Mouse (Mus musculus) lung, postnatal 0 days (tissue): ENCODE measurements around the gene Ccl9. TPM values are rescaled to one million over a fixed set of nuclear protein-coding genes. Genes with fewer than 3 reads are reported as not detected.
A peak's percentile ranks its signal among the peaks of the same experiment; 100 is the strongest.

ENCODE experiments used
- ATAC-seq: fragments of 200-750 bp; cut with Nextera tagmentation; 2 replicates; pipeline ENCODE4 v1.8.0; 2017; ENCODE audit warnings: moderate library complexity
- DNase-seq: peaks from one replicate; pipeline ENCODE4 v3.0.0-alpha.2; 2016; ENCODE audit warnings: low spot score
- H3K27ac ChIP-seq: fragments of 300-500 bp; sonication (generic); 2 replicates; pipeline ENCODE4 v1.5.1; 2014; ENCODE audit warnings: antibody characterized with exemption, mild to moderate bottlenecking, low read length, mixed read lengths
- H3K27me3 ChIP-seq: fragments of 300-500 bp; sonication (generic); replicated peaks from 2 replicates; pipeline ENCODE4 v1.6.1; 2014; ENCODE audit warnings: low read length, mixed read lengths; ENCODE audit not compliant: insufficient read depth
- H3K36me3 ChIP-seq: fragments of 300-500 bp; sonication (generic); 2 replicates; pipeline ENCODE4 v1.6.1; 2014; ENCODE audit warnings: low read length, mixed read lengths; ENCODE audit not compliant: insufficient read depth
- H3K4me1 ChIP-seq: fragments of 300-500 bp; sonication (generic); 2 replicates; pipeline ENCODE4 v1.6.1; 2014; ENCODE audit warnings: antibody characterized with exemption, low read depth, low read length, mixed read lengths; ENCODE audit not compliant: insufficient read depth
- H3K4me2 ChIP-seq: fragments of 300-500 bp; sonication (generic); replicated peaks from 2 replicates; pipeline ENCODE4 v1.6.1; 2014; ENCODE audit warnings: low read depth, mild to moderate bottlenecking, low read length, moderate library complexity, mixed read lengths
- H3K4me3 ChIP-seq: fragments of 300-500 bp; sonication (generic); 2 replicates; pipeline ENCODE4 v1.5.1; 2014; ENCODE audit warnings: low read depth, low read length
- H3K9ac ChIP-seq: fragments of 300-500 bp; sonication (generic); replicated peaks from 2 replicates; pipeline ENCODE4 v1.6.1; 2014; ENCODE audit warnings: low read depth, mild to moderate bottlenecking
- H3K9me3 ChIP-seq: fragments of 300-500 bp; sonication (generic); 2 replicates; pipeline ENCODE4 v1.6.1; 2016; ENCODE audit warnings: low read length, mixed read lengths
- CTCF ChIP-seq: IDR thresholded peaks from 2 replicates; pipeline ENCODE4 v1.5.1; 2016; ENCODE audit warnings: antibody characterized with exemption, mild to moderate bottlenecking
- EP300 ChIP-seq: IDR thresholded peaks from 2 replicates; pipeline ENCODE4 v1.6.1; 2016; ENCODE audit warnings: antibody characterized with exemption, mild to moderate bottlenecking, control low read depth
- WGBS: fragments of 180-500 bp; shearing (Covaris S2); extraction: QIAGEN DNeasy Blood & Tissue Kit; methylation state at CpG from one replicate; pipeline ENCODE4 v1.1.7; 2014; 5-methylcytosine and 5-hydroxymethylcytosine counted together
- polyA plus RNA-seq: library from polyadenylated mRNA; unstranded; fragments of >200 nt; fragmentation: Nextera tagmentation; extraction: Ambion mirVana; gene quantifications from 2 replicates; pipeline ENCODE4 v1.2.1, GENCODE M21; 2015

The Ccl9 gene
- polyA plus RNA-seq, 1 experiment from 2014 or later, result 29.8 TPM

GRCm38 (mm10) chr11:83550186-83550632 lies 28.2 kb downstream of the Ccl9 start:
- no peak overlapping the region for H3K4me3 ChIP-seq
- H3K27ac ChIP-seq, result no peak overlapping the region
- ATAC-seq (no peak), DNase-seq (no peak)
- WGBS, result 73% methylated on average over 5 of the region's 5 CpGs
- H3K9ac ChIP-seq, result no peak overlapping the region
- TF ChIP-seq EP300 (no peak), CTCF (no peak)
- H3K27me3 ChIP-seq, result no peaks in the 10 kb centered on the region
- H3K9me3 ChIP-seq, result no peaks in the 10 kb centered on the region
- H3K4me2 ChIP-seq, result no peak overlapping the region
- no peaks in the 10 kb centered on the region for H3K36me3 ChIP-seq
- no peaks in the 10 kb centered on the region for H3K4me1 ChIP-seq

- Histone ChIP-seq H3K36me3 (no peaks in the 10 kb centered on the region), H3K27ac (no peak overlapping the region), H3K4me1 (no peaks in the 10 kb centered on the region), H3K9me3 (no peaks in the 10 kb centered on the region), H3K9ac (no peak overlapping the region), H3K4me3 (no peak overlapping the region), H3K4me2 (no peak overlapping the region), H3K27me3 (no peaks in the 10 kb centered on the region)
- peak; percentile 57 for DNase-seq
- TF ChIP-seq EP300 (no peak), CTCF (no peak)
- 37% methylated on average over 3 of the region's 3 CpGs for WGBS
- peak; percentile 40 for ATAC-seq
These were observed 34.2 kb downstream of the Ccl9 start for GRCm38 (mm10) chr11:83544214-83544613.

GRCm38 (mm10) chr11:83541415-83541814 lies 37.0 kb downstream of the Ccl9 start:
- Histone ChIP-seq H3K9me3 (no peaks in the 10 kb centered on the region), H3K9ac (no peak overlapping the region), H3K36me3 (no peaks in the 10 kb centered on the region), H3K4me3 (no peak overlapping the region), H3K4me2 (no peak overlapping the region), H3K4me1 (no peaks in the 10 kb centered on the region), H3K27ac (no peak overlapping the region), H3K27me3 (no peaks in the 10 kb centered on the region)
- DNase-seq, result no peak
- no peak for TF ChIP-seq CTCF
- TF ChIP-seq EP300, result no peak
- WGBS, result 87% methylated on average over 3 of the region's 3 CpGs
- no peak for ATAC-seq

- DNase-seq (peak; percentile 10), ATAC-seq (no peak)
- Histone ChIP-seq H3K4me3 (no peak overlapping the region), H3K9me3 (no peaks in the 10 kb centered on the region), H3K4me2 (no peak overlapping the region), H3K27ac (no peak overlapping the region), H3K27me3 (no peaks in the 10 kb centered on the region), H3K36me3 (no peaks in the 10 kb centered on the region), H3K4me1 (no peaks in the 10 kb centered on the region), H3K9ac (no peak overlapping the region)
- no peak for TF ChIP-seq CTCF
- TF ChIP-seq EP300, result no peak
- WGBS, result 85% methylated on average over 2 of the region's 2 CpGs
These were observed 37.5 kb downstream of the Ccl9 start for GRCm38 (mm10) chr11:83540931-83541330.

- Histone ChIP-seq H3K4me1 (peaks cover 6% of the 10 kb centered on the region; the same call in 1 of the 2 replicates), H3K36me3 (no peaks in the 10 kb centered on the region), H3K9me3 (no peaks in the 10 kb centered on the region), H3K4me2 (no peak overlapping the region), H3K27me3 (no peaks in the 10 kb centered on the region), H3K27ac (no peak overlapping the region), H3K9ac (no peak overlapping the region), H3K4me3 (no peak overlapping the region)
- DNase-seq, result no peak
- ATAC-seq, result no peak
- TF ChIP-seq EP300, result no peak
- no peak for TF ChIP-seq CTCF
- 66% methylated on average over 3 of the region's 3 CpGs for WGBS
These were observed 39.6 kb downstream of the Ccl9 start for GRCm38 (mm10) chr11:83538705-83539314.

- Histone ChIP-seq H3K27me3 (no peaks in the 10 kb centered on the region), H3K4me2 (no peak overlapping the region), H3K36me3 (no peaks in the 10 kb centered on the region), H3K9me3 (no peaks in the 10 kb centered on the region), H3K4me1 (peaks cover 6% of the 10 kb centered on the region; the same call in 1 of the 2 replicates), H3K4me3 (no peak overlapping the region), H3K27ac (no peak overlapping the region), H3K9ac (no peak overlapping the region)
- 62% methylated on average over 3 of the region's 3 CpGs for WGBS
- no peak for TF ChIP-seq CTCF
- no peak for TF ChIP-seq EP300
- DNase-seq (no peak), ATAC-seq (no peak)
These were observed 41.6 kb downstream of the Ccl9 start for GRCm38 (mm10) chr11:83536831-83537230.
